Mouse (Mus musculus): Measurements from ENCODE around the gene Spg7. TPM values are rescaled to one million over a fixed set of nuclear protein-coding genes. Genes with fewer than 3 reads are reported as not detected.
"Not testable (repeated sequence)": the region's sequence is repeated elsewhere in the genome, so short reads cannot be mapped to it uniquely, and the experiment has no call there.

Spg7 gene
- polyA plus RNA-seq, 1 experiment from 2014 or later: 51.8 TPM

DNA sequence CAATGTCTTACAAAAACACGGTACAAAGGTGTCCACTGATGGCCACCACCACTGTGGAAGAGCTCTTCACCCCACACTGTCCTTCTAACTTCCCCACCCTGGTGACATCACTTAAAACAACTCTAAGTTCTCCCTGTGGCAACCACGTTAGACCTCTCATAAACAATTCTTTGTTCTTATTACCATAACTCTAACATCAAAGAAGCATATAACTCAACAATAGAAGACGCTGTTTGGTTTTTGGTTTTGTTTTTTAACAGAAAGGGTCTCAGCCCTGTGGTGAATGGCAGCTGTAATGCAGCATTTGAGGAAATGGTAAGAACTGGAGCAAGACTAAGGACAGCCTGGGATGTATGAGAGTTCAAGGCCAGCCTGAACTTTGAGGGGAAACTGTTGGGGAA lies 36.8 kb upstream of the Spg7 start:
- no peak for ATAC-seq
- Histone ChIP-seq H3K36me3 (ENCODE audit: control insufficient read depth, insufficient read depth) (no peaks in the 10 kb centered on the region), H3K27me3 (replicated peaks; ENCODE audit: control insufficient read depth, insufficient read depth, low read length) (no peaks in the 10 kb centered on the region), H3K4me3 (replicated peaks; ENCODE audit: low read length) (no peak overlapping the region), H3K9ac (replicated peaks; ENCODE audit: low read depth, low read length) (no peak overlapping the region), H3K4me2 (ENCODE audit: low read length) (no peak overlapping the region), H3K4me1 (replicated peaks; ENCODE audit: control insufficient read depth, insufficient read depth, low read length) (peaks cover 1% of the 10 kb centered on the region; the same call in 1 of the 2 replicates), H3K9me3 (ENCODE audit: control insufficient read depth, low read length) (no peaks in the 10 kb centered on the region), H3K27ac (ENCODE audit: low read length) (no peak overlapping the region)
- 86% methylated on average over 3 of the region's 3 CpGs for WGBS

DNA sequence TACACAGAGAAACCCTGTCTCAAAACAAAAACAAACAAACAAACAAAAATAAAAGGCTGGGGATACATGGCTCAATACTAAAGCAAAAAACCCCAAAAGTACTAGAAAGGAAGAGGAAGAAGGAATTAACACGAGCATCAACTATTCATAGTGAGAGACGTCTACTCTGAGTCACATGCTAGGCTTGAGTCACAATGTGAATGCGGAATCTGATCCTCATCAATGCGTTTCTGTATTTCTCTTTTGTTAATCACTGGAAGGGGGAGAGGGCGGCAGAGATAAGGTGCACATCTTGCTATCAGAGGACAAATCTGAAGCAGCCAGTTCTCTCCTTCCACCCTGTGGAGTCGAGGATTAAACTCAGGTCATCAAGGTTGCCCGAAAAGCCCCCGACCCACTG lies 35.0 kb upstream of the Spg7 start:
- 93% methylated on average over 8 of the region's 8 CpGs for WGBS
- H3K36me3 ChIP-seq (ENCODE audit: control insufficient read depth, insufficient read depth): no peaks in the 10 kb centered on the region

DNA sequence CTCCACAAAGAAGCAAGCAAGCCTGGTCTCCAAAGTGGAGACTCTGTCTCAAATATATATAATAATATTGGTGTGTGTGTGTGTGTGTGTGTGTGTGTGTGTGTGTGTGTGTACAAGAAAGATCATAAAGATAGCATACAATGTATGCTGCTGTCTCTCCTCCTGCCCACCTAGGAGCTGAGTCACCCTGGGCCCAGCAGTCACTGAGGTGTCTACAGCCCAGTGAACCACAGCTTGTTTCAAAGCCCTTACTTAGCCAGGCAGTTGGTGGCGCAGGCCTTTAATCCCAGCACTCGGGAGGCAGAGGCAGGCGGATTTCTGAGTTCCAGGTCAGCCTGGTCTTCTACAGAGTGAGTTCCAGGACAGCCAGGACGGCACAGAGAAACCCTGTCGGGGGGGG lies 32.7 kb upstream of the Spg7 start:
- H3K36me3 ChIP-seq (ENCODE audit: control insufficient read depth, insufficient read depth); H3K9me3 ChIP-seq (ENCODE audit: control insufficient read depth, low read length); ATAC-seq; H3K27ac ChIP-seq (ENCODE audit: low read length); H3K4me3 ChIP-seq (replicated peaks; ENCODE audit: low read length); H3K4me2 ChIP-seq (ENCODE audit: low read length); H3K9ac ChIP-seq (replicated peaks; ENCODE audit: low read depth, low read length); H3K4me1 ChIP-seq (replicated peaks; ENCODE audit: control insufficient read depth, insufficient read depth, low read length); H3K27me3 ChIP-seq (replicated peaks; ENCODE audit: control insufficient read depth, insufficient read depth, low read length): not testable (repeated sequence)
- 77% methylated on average over 5 of the region's 5 CpGs for WGBS

More for the DNA sequence above, 35.0 kb upstream of the Spg7 start:
- ATAC-seq: no peak
- Histone ChIP-seq H3K9ac (replicated peaks; ENCODE audit: low read depth, low read length) (no peak overlapping the region), H3K9me3 (ENCODE audit: control insufficient read depth, low read length) (no peaks in the 10 kb centered on the region), H3K27ac (ENCODE audit: low read length) (no peak overlapping the region), H3K4me1 (replicated peaks; ENCODE audit: control insufficient read depth, insufficient read depth, low read length) (no peaks in the 10 kb centered on the region), H3K27me3 (replicated peaks; ENCODE audit: control insufficient read depth, insufficient read depth, low read length) (no peaks in the 10 kb centered on the region), H3K4me3 (replicated peaks; ENCODE audit: low read length) (no peak overlapping the region), H3K4me2 (ENCODE audit: low read length) (no peak overlapping the region)

DNA sequence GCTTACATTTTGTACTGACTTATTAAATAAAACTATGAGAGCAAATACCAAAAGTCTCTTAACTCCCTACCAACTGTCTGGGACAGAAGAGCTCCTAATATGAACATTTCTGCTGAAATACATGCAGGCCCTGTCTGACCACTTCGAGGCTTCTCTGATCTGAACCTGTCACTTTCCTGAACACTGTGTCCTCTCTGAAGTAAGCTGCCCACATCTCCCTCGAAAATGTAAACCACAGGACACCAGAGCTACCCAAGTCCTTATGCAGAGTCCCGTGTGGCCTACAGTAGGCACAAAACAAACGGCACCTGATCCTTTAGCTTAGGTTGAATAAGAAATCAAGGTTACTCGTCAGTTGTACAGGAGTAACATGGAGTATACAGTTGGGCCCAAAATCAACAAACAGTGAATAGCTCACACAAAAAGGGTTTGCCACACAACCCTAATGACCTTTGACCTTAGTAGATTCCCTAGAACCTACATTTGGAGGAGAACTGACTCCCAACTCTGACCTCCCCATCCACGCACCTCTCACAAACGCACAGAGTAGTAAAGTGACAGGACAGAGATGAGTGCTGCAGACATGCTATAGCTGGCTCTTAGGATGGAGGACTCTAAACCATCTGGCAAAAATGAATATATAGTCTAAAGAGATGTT lies 31.3 kb upstream of the Spg7 start:
- Histone ChIP-seq H3K27me3 (replicated peaks; ENCODE audit: control insufficient read depth, insufficient read depth, low read length) (no peaks in the 10 kb centered on the region), H3K27ac (ENCODE audit: low read length) (no peak overlapping the region), H3K4me1 (replicated peaks; ENCODE audit: control insufficient read depth, insufficient read depth, low read length) (0 out of 2 replicates have a peak, but pooled peaks cover 2% of the 10 kb centered on the region), H3K4me3 (replicated peaks; ENCODE audit: low read length) (no peak overlapping the region), H3K9me3 (ENCODE audit: control insufficient read depth, low read length) (no peaks in the 10 kb centered on the region), H3K4me2 (ENCODE audit: low read length) (no peak overlapping the region), H3K9ac (replicated peaks; ENCODE audit: low read depth, low read length) (no peak overlapping the region), H3K36me3 (ENCODE audit: control insufficient read depth, insufficient read depth) (no peaks in the 10 kb centered on the region)
- WGBS: 86% methylated on average over 7 of the region's 7 CpGs
- no peak for ATAC-seq

DNA sequence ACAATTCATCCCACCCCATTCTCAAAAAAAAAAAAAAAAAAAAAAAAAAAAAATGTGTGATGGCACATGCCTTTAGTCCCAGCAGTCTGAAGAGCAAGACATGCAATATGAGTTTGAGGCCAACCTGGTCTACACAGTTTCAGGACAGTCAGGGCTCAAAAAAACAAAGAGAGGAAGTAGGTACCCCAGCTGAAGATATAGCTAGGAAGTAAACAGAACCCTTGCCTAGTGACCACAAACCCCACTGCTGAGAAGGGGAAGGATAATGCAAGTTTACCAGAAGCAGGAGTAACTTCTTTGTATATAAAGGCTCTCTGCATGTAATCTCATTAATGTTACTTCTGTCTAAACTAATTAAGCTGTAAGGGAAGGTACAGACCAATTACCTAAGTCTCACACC lies 30.0 kb upstream of the Spg7 start:
- Histone ChIP-seq H3K36me3 (ENCODE audit: control insufficient read depth, insufficient read depth) (no peaks in the 10 kb centered on the region), H3K4me1 (replicated peaks; ENCODE audit: control insufficient read depth, insufficient read depth, low read length) (peaks cover 5% of the 10 kb centered on the region), H3K27me3 (replicated peaks; ENCODE audit: control insufficient read depth, insufficient read depth, low read length) (no peaks in the 10 kb centered on the region), H3K4me2 (ENCODE audit: low read length) (no peak overlapping the region), H3K27ac (ENCODE audit: low read length) (no peak overlapping the region), H3K4me3 (replicated peaks; ENCODE audit: low read length) (no peak overlapping the region), H3K9me3 (ENCODE audit: control insufficient read depth, low read length) (no peaks in the 10 kb centered on the region), H3K9ac (replicated peaks; ENCODE audit: low read depth, low read length) (no peak overlapping the region)
- no peak for ATAC-seq

DNA sequence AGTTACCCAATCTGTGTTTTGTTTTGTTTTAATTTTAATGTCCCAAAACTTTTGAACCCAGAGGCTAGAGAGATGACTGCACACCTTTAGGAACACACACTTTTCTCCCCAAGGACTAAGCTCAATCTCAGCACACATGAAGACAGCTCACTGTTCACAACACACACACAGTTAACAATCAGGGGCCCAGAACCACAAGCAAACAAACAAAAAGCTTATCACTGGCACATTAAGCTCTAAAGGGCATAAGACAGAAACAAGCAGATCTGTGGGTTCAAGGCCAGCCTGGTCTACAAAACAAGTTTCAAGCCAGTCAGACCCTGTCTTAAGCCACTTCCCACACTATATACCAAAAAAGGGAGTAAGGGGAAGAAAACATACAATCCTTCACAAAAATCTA lies 29.3 kb upstream of the Spg7 start:
- H3K9ac ChIP-seq (replicated peaks; ENCODE audit: low read depth, low read length): no peak overlapping the region
- no peak for ATAC-seq
- H3K36me3 ChIP-seq (ENCODE audit: control insufficient read depth, insufficient read depth): no peaks in the 10 kb centered on the region
- H3K4me1 ChIP-seq (replicated peaks; ENCODE audit: control insufficient read depth, insufficient read depth, low read length): peaks cover 8% of the 10 kb centered on the region
- H3K4me3 ChIP-seq (replicated peaks; ENCODE audit: low read length): no peak overlapping the region
- H3K27me3 ChIP-seq (replicated peaks; ENCODE audit: control insufficient read depth, insufficient read depth, low read length): no peaks in the 10 kb centered on the region
- no peak overlapping the region for H3K27ac ChIP-seq (ENCODE audit: low read length)
- H3K9me3 ChIP-seq (ENCODE audit: control insufficient read depth, low read length): no peaks in the 10 kb centered on the region
- no peak overlapping the region for H3K4me2 ChIP-seq (ENCODE audit: low read length)

DNA sequence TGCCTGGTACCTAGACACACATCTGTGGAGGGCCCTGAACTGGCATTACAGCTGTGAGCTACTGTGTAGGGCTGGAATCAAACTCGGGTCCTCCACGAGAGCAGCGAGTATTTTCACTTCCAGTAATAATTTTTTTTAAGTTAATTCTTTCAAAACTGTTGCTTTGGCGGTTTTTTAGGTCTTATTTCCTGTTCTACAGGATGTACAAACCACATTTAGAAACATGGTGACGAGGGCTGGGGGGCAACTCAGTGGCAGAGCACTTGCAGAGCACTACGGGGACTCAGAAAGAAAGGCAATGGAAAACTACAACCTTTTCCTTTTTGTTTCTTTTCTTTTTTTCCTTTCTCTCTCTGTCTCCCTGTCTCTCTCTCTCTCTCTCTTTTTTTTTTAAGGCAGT lies 28.6 kb upstream of the Spg7 start:
- H3K4me3 ChIP-seq (replicated peaks; ENCODE audit: low read length): no peak overlapping the region
- H3K27me3 ChIP-seq (replicated peaks; ENCODE audit: control insufficient read depth, insufficient read depth, low read length): no peaks in the 10 kb centered on the region
- ATAC-seq: no peak
- no peak overlapping the region for H3K4me2 ChIP-seq (ENCODE audit: low read length)
- no peak overlapping the region for H3K9ac ChIP-seq (replicated peaks; ENCODE audit: low read depth, low read length)
- WGBS: 87% methylated on average over 6 of the region's 6 CpGs
- H3K36me3 ChIP-seq (ENCODE audit: control insufficient read depth, insufficient read depth): no peaks in the 10 kb centered on the region
- peaks cover 13% of the 10 kb centered on the region for H3K4me1 ChIP-seq (replicated peaks; ENCODE audit: control insufficient read depth, insufficient read depth, low read length)
- no peaks in the 10 kb centered on the region for H3K9me3 ChIP-seq (ENCODE audit: control insufficient read depth, low read length)
- no peak overlapping the region for H3K27ac ChIP-seq (ENCODE audit: low read length)

DNA sequence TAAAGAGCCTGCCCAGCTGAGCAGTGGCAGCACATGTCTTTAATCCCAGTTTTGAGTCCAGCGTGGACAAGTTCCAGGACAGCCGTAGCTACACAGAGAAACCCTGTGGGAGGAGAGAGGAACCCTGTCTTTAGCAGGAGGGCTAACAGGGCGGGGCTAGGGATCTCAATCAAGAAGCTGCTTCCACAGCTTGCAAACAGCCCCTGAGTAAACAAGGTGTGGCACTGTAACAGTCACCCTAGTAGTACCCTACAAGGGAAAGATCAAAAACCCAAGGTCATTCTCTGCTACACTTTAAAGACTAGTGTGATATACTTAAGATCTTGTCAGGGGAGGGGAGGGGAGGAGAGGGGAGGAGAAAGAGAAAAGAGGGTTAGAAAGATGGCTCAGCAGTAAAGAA lies 25.8 kb upstream of the Spg7 start:
- H3K4me2 ChIP-seq (ENCODE audit: low read length): no peak overlapping the region
- no peaks in the 10 kb centered on the region for H3K36me3 ChIP-seq (ENCODE audit: control insufficient read depth, insufficient read depth)
- H3K27me3 ChIP-seq (replicated peaks; ENCODE audit: control insufficient read depth, insufficient read depth, low read length): no peaks in the 10 kb centered on the region
- H3K4me1 ChIP-seq (replicated peaks; ENCODE audit: control insufficient read depth, insufficient read depth, low read length): peaks cover 30% of the 10 kb centered on the region
- H3K9ac ChIP-seq (replicated peaks; ENCODE audit: low read depth, low read length): no peak overlapping the region
- WGBS: 55% methylated on average over 3 of the region's 3 CpGs
- no peaks in the 10 kb centered on the region for H3K9me3 ChIP-seq (ENCODE audit: control insufficient read depth, low read length)
- no peak for ATAC-seq
- no peak overlapping the region for H3K4me3 ChIP-seq (replicated peaks; ENCODE audit: low read length)
- no peak overlapping the region for H3K27ac ChIP-seq (ENCODE audit: low read length)

DNA sequence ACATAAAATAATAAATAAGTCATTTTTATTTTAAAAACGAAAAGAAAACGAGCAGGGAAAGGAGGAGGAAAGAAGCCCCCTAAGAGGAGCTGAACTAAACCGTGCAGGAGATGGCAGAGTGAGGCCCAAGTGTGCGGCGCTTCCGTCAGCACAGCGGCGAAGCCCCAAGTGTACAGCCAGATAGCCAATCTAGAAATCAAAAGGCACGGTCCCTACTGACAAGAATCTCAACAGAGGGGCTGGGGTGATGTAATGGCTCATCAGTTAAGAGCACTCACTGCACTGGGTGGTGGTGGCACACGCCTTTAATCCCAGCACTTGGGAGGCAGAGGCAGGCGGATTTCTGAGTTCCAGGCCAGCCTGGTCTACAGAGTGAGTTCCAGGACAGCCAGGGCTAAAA lies 25.3 kb upstream of the Spg7 start:
- H3K36me3 ChIP-seq (ENCODE audit: control insufficient read depth, insufficient read depth): no peaks in the 10 kb centered on the region
- H3K9ac ChIP-seq (replicated peaks; ENCODE audit: low read depth, low read length): no peak overlapping the region
- 90% methylated on average over 11 of the region's 11 CpGs for WGBS
- no peaks in the 10 kb centered on the region for H3K27me3 ChIP-seq (replicated peaks; ENCODE audit: control insufficient read depth, insufficient read depth, low read length)
- peaks cover 30% of the 10 kb centered on the region for H3K4me1 ChIP-seq (replicated peaks; ENCODE audit: control insufficient read depth, insufficient read depth, low read length)
- no peak overlapping the region for H3K4me2 ChIP-seq (ENCODE audit: low read length)
- no peak overlapping the region for H3K27ac ChIP-seq (ENCODE audit: low read length)
- no peak for ATAC-seq
- H3K4me3 ChIP-seq (replicated peaks; ENCODE audit: low read length): no peak overlapping the region
- H3K9me3 ChIP-seq (ENCODE audit: control insufficient read depth, low read length): no peaks in the 10 kb centered on the region

DNA sequence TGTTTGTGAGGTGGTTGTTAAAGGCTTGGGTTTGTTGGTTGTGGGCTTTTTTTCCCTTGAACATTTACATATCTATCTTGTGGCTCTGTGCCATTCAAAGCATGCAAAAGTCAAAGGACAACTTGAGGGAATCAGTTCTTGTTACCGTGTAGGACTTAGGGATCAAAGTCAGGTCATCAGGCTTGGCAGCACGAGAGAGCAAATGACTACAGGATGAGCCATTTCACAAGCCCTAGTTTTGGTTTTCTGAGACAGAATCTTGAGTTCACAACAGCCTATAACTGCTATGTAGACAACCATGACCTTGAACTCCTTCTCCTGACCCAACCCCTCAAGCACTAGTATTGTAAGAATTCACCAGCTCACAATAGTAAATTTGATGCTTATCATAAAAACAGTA lies 24.4 kb upstream of the Spg7 start:
- Histone ChIP-seq H3K27me3 (replicated peaks; ENCODE audit: control insufficient read depth, insufficient read depth, low read length) (no peaks in the 10 kb centered on the region), H3K4me2 (ENCODE audit: low read length) (no peak overlapping the region; the same call in 1 of the 2 replicates), H3K9me3 (ENCODE audit: control insufficient read depth, low read length) (no peaks in the 10 kb centered on the region), H3K9ac (replicated peaks; ENCODE audit: low read depth, low read length) (no peak overlapping the region), H3K4me3 (replicated peaks; ENCODE audit: low read length) (no peak overlapping the region), H3K27ac (ENCODE audit: low read length) (no peak overlapping the region), H3K4me1 (replicated peaks; ENCODE audit: control insufficient read depth, insufficient read depth, low read length) (peaks cover 34% of the 10 kb centered on the region), H3K36me3 (ENCODE audit: control insufficient read depth, insufficient read depth) (no peaks in the 10 kb centered on the region)
- ATAC-seq: no peak
- 60% methylated on average over 2 of the region's 2 CpGs for WGBS

Data from forebrain, embryonic 16.5 days (tissue).